Mouse (Mus musculus): ENCODE data around the gene Olfr112. TPM values are rescaled to one million over a fixed set of nuclear protein-coding genes. Genes with fewer than 3 reads are reported as not detected.
"Not testable (repeated sequence)": the region's sequence is repeated elsewhere in the genome, so short reads cannot be mapped to it uniquely, and the experiment has no call there.

Gene Olfr112
- total RNA-seq (2021): not detected
- long read RNA-seq: 0 reads

DNA sequence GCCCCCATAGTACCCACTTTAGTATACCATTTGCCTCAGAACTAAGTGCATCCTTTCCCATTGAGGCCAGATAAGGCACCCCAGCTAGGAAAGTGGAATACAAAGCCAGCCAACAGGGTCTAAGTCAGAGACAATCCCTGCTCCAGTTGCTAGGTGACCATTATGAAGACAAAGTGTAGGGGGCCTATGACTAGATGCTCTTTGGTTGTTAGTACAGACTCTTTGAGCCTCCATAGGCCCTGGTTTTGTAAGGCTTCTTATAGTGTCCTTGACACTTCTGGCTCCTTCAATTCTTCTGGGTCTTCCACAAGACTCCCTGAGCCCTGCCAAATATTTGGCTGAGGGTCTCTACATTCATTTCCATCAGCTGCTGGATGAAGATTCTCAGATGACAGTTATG is at the start of gene Olfr112:
Gene Olfr112, minus strand, starts transcription at position 101 of the 400 bp plus-strand sequence.
- DNase-seq (ENCODE audit: low spot score in 2 of 2): no peak

DNA sequence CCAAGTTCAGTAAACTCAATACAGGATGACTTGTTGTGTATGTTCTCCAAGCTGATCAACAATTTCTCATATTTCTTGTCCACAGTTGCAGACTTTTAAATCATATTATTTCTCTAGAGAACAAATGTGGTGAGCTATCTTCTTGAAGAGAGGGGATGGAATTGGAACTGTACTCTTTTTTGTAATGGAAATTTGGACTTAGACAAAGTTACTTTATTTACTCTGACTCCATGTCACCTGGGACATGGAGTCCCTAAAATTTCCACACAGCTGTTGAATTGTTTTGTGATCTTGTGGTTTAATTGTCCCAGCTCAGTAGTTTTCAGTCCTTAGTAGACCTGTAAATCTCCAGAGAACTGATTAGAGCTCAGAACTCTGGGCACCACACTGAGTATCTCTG is 23.4 kb upstream of the Olfr112 start, which contains the start of gene Olfr114:
Gene Olfr114, minus strand, starts transcription at position 101 of the 400 bp plus-strand sequence.
- no peak for DNase-seq (ENCODE audit: low spot score in 2 of 2)

DNA sequence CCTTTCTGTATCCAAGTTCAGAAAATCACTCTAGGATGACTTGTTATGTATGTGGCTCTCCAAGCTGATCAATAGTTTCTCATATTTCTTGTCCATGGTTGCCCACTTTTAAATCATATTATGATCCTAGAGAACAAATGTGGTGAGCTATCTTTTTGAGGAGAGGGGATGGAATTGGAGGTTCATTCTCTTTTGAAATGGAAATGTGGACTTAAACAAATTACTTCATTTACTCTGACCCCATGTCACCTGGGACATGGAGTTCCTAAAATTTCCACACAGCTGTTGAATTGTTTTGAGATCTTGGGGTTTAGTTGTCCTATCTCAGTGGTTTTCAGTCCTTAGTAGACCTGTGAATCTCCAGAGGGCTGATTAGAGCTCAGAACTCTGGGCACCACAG is 8.3 kb upstream of the Olfr112 start, which contains the start of gene Olfr113:
Gene Olfr113, minus strand, starts transcription at position 101 of the 400 bp plus-strand sequence.
- no peak for DNase-seq (ENCODE audit: low spot score in 2 of 2)

DNA sequence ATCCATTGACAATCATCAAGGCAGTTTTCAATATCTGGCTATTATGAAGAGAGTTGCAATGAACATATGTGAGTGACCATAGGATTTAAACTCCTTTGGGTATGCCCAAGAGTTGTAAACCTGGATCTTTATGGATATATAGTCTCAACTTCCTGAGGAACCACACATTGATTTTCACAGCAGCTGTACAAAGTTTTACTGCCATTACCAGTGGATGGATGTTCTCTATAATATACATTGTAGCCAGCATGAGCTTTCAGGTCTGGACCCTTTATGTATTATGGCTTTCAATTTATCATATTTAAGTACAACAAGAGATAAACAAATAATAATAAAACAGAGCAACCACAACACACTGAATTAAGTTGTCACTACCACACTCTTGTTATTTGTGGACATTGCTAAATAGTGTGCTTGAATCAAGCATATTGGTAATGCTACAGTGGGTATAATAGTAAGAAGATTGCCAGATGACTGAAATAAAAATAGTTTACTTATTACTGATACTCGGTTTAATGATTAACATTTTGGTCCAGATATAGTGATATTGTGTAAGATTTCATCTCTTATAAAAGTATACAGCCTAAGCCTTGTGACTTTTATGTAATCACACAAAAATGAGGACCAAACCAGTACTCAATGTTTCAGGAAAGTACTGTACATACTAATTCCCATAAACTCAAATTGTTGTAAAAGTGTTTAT is 10.2 kb downstream of the Olfr112 start:
- no peak for DNase-seq (ENCODE audit: low spot score in 2 of 2)

- DNase-seq (ENCODE audit: low spot score in 2 of 2): no peak
Measured at GRCm38 (mm10) chr17:37543800-37544435, 25.3 kb downstream of the Olfr112 start.

DNA sequence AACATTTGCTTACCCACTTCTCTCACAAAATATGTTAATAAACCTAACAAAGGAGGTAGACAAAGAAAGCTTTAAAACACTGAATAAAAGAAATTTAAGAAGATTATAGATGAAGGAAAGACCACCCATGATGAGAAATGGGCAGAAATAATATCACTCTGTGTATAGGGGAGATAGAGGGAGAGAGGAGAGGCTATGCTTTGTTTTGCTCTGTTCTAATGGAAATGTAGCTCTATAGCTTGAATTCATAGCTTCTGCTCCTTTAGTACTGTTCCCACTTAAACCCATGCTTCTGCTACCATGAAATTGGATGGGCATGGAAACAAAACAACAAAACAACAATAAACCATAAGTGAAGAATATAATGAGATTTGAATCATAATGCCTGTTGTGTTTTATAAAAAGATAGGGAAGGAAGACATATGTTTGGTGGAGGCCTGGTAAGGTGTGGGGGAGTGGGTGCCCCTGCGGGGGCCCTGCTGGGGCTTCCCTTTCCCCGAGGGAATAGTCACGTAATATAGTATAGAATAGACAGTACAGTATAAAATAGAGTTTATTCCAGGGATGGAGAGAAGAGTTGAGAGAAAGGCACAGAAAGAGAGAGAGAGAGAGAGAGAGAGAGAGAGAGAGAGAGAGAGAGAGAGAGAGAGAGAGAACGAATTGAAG is 27.7 kb downstream of the Olfr112 start:
- no peak for DNase-seq (ENCODE audit: low spot score in 2 of 2)

GRCm38 (mm10) chr17:37538416-37538815 is 30.8 kb downstream of the Olfr112 start:
- not testable (repeated sequence) for DNase-seq (ENCODE audit: low spot score in 2 of 2)

- DNase-seq (ENCODE audit: low spot score in 2 of 2): no peak
Measured at GRCm38 (mm10) chr17:37535173-37535572, 34.1 kb downstream of the Olfr112 start.

- not testable (repeated sequence) for DNase-seq (ENCODE audit: low spot score in 2 of 2)
Measured at GRCm38 (mm10) chr17:37525427-37525826, 43.8 kb downstream of the Olfr112 start.

GRCm38 (mm10) chr17:37524612-37525011 is 44.6 kb downstream of the Olfr112 start:
- not testable (repeated sequence) for DNase-seq (ENCODE audit: low spot score in 2 of 2)

Other genes with a start within 250 kb of the Olfr112 start
- not detected for gene Olfr103, start 229.8 kb downstream of the Olfr112 start, total RNA-seq (2021)
- not detected for gene Olfr104-ps, start 209.9 kb downstream of the Olfr112 start, total RNA-seq (2021)
- not detected for gene Olfr105-ps, start 190.4 kb downstream of the Olfr112 start, total RNA-seq (2021)
- gene Olfr106-ps, start 179.1 kb downstream of the Olfr112 start, total RNA-seq (2021): not detected
- gene Olfr107, start 170.2 kb downstream of the Olfr112 start, total RNA-seq (2021): not detected
- not detected for gene Olfr108, start 124.0 kb downstream of the Olfr112 start, total RNA-seq (2021)
- gene Olfr109, start 110.5 kb downstream of the Olfr112 start, total RNA-seq (2021): not detected
- not detected for gene H2-M2, start 85.9 kb downstream of the Olfr112 start, total RNA-seq (2021)
- not detected for gene Olfr110, start 77.0 kb downstream of the Olfr112 start, total RNA-seq (2021)
- not detected for gene Olfr111, start 61.4 kb downstream of the Olfr112 start, total RNA-seq (2021)
- gene Olfr113, start 8.2 kb upstream of the Olfr112 start, total RNA-seq (2021): not detected
- gene Olfr114, start 23.3 kb upstream of the Olfr112 start, total RNA-seq (2021): not detected
- gene Olfr115, start 57.7 kb upstream of the Olfr112 start, total RNA-seq (2021): not detected
- not detected for gene Olfr116, start 57.7 kb upstream of the Olfr112 start, total RNA-seq (2021)
- gene Olfr117, start 94.3 kb upstream of the Olfr112 start, total RNA-seq (2021): not detected
- gene Olfr118, start 97.5 kb upstream of the Olfr112 start, total RNA-seq (2021): not detected
- not detected for gene Olfr119, start 127.1 kb upstream of the Olfr112 start, total RNA-seq (2021)
- gene Olfr120, start 152.4 kb upstream of the Olfr112 start, total RNA-seq (2021): not detected
- not detected for gene Olfr121, start 179.4 kb upstream of the Olfr112 start, total RNA-seq (2021)
- gene Olfr122, start 199.2 kb upstream of the Olfr112 start, total RNA-seq (2021): not detected
- gene Olfr123, start 224.1 kb upstream of the Olfr112 start, total RNA-seq (2021): not detected
- gene Olfr124, start 230.4 kb upstream of the Olfr112 start, total RNA-seq (2021): not detected